Mouse (Mus musculus) brain, embryonic 14.5 days (tissue): ENCODE data around the gene B4galt3. TPM values are rescaled to one million over a fixed set of nuclear protein-coding genes. Genes with fewer than 3 reads are reported as not detected.
"Not testable (repeated sequence)": the region's sequence is repeated elsewhere in the genome, so short reads cannot be mapped to it uniquely, and the experiment has no call there.

ENCODE experiments used
- DNase-seq: peaks from one replicate; pipeline ENCODE4 v3.0.0-alpha.2; 2011; ENCODE audit warnings: low read depth
- CTCF ChIP-seq: fragments of 200-500 bp; IDR thresholded peaks from 2 replicates; pipeline ENCODE4 v1.5.1; 2012; ENCODE audit warnings: inconsistent platforms, mild to moderate bottlenecking, moderate library complexity, borderline replicate concordance; ENCODE audit not compliant: insufficient read depth, insufficient read length; ENCODE audit errors: extremely low read depth
- POLR2A ChIP-seq: fragments of 200-500 bp; IDR thresholded peaks from 2 replicates; pipeline ENCODE4 v1.6.1; 2012; ENCODE audit warnings: mild to moderate bottlenecking, inconsistent platforms, borderline replicate concordance; ENCODE audit not compliant: poor library complexity, insufficient read depth, insufficient read length, severe bottlenecking; ENCODE audit errors: extremely low read depth
- polyA plus RNA-seq: library from polyadenylated mRNA; depleted of rRNA; stranded (reverse); fragments of >200 nt; gene quantifications from 2 replicates; pipeline ENCODE4 v1.2.3, GENCODE M21; 2012

B4galt3 gene
- polyA plus RNA-seq, 1 experiment = 101 TPM

- DNase-seq = no peak
- TF ChIP-seq CTCF = no peak
- no peak for TF ChIP-seq POLR2A
Observed at GRCm38 (mm10) chr1:171232348-171232747, 37.8 kb upstream of the B4galt3 start.

DNA sequence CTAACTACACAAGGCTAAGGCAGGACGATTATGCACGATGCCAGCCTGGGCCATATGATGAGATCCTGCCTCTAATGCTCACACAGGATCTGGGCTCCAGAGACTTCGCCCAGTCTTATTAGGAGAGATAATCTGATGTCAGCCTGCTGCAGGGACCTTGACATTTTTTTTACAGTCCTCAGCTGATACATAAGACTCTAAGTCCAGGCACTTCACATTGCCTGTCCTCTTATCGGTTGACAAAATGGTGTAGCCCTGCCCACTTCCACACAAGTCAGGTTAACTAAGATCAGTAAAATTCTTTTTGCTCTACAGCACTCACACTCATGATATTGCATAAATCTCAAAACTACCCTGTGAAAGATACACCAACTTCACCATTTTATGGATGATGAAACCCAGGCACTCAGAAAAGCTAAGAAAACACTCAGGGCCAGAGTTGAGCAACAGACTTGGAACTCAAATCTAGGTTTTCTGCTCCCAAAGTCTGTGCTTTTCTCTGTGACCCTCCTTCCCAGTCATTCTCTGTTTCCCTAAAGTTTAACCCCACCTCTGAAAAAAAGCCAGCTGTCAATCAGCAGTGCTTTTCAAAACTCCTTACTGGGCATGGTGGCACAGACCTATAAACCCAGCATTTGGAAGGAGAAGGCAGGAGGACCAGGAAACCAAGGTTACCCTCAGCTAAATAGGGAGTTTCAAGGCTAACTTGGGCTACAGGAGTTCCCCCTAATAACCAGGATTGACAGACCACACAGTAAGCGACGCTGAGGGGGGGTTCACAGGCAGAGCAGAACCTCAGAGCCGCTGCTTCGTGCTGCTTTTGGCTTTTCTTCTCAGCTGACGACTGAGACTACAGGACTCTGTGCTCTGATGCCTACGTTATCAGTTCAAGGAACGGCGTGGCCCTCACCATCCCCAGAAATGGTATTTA, 37.1 kb upstream of the B4galt3 start:
- DNase-seq = no peak
- no peak for TF ChIP-seq CTCF
- TF ChIP-seq POLR2A = no peak

GRCm38 (mm10) chr1:171234126-171234525, 36.0 kb upstream of the B4galt3 start, which contains the start of gene Fcer1g:
Gene Fcer1g, minus strand, starts transcription at chr1:171234365.
- no peak for DNase-seq
- TF ChIP-seq POLR2A (no peak), CTCF (no peak)

GRCm38 (mm10) chr1:171234538-171234937, 35.6 kb upstream of the B4galt3 start:
- TF ChIP-seq POLR2A = no peak
- TF ChIP-seq CTCF = no peak

GRCm38 (mm10) chr1:171235791-171236190, 34.3 kb upstream of the B4galt3 start:
- DNase-seq = no peak
- no peak for TF ChIP-seq POLR2A
- no peak for TF ChIP-seq CTCF

More at GRCm38 (mm10) chr1:171234538-171234937, 35.6 kb upstream of the B4galt3 start:
- no peak for DNase-seq

GRCm38 (mm10) chr1:171237438-171237837, 32.7 kb upstream of the B4galt3 start:
- TF ChIP-seq POLR2A = no peak
- no peak for TF ChIP-seq CTCF
- DNase-seq = no peak

DNA sequence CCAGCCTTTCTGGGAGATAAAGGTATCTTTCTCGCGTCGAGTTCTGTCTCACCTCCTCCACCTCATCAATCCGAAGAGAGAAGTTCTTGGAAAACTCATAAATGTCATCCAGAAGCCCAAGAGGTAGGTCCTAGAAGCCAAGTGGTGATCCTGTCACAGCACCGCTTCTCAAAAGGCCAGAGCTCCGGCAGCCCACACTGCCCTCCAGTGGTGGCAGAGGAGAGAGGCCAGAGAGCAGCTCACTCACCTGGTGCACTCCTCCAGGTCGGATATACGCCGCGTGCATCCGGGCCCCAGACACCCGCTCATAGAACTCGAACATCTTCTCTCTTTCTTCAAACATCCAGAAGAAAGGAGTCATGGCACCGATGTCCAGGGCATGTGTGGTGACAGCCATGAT, 31.7 kb upstream of the B4galt3 start:
- DNase-seq = peak; percentile 45
- peak; percentile 84 for TF ChIP-seq CTCF
- TF ChIP-seq POLR2A = no peak

GRCm38 (mm10) chr1:171239992-171240744, 30.0 kb upstream of the B4galt3 start:
- TF ChIP-seq CTCF (no peak), POLR2A (no peak)
- DNase-seq = no peak

DNA sequence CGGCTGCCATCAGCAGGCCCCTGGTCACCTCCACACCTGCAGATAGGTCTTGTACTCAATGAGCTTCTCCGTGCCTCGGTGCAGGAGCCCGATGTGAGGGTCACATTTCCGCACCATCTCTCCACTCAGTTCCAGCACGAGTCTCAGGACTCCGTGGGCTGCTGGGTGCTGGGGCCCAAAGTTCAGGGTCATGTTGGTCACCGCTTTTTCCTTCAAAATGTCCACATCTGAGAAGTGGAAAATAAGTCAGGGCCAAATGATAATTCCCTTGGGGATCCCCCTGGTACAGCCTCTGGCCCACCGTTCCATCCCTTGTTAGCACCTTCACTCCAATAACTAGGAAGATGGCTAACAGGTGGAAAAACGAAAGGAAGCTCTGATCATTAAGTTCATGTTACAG, 29.2 kb upstream of the B4galt3 start:
- TF ChIP-seq CTCF = no peak
- TF ChIP-seq POLR2A = no peak
- no peak for DNase-seq

DNA sequence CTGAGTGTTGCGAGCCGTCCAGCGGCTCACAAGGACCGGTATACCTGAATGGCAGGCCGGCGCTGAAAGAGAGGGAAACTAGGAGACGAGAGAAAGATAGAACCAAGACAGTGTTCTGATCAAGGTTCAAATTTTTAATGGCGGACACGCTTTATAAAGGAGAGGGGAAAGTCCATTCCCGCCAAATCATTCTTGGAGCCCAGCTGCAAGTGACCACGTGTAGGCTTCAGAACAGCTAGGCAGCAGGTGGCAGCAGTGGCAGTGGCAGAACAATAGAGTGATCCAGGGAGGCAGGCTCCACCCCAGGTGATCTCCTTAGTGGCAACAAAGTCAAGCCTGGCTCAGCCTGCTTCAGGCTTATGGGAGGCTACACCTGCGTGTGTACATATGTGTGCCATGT, 28.2 kb upstream of the B4galt3 start:
- DNase-seq = not testable (repeated sequence)

GRCm38 (mm10) chr1:171245353-171245752, 24.8 kb upstream of the B4galt3 start:
- DNase-seq = no peak
- no peak for TF ChIP-seq POLR2A
- TF ChIP-seq CTCF = no peak

GRCm38 (mm10) chr1:171246709-171247452, 23.2 kb upstream of the B4galt3 start:
- TF ChIP-seq POLR2A (peak; percentile 87), CTCF (peak; percentile 92)
- DNase-seq = peak; percentile 100

GRCm38 (mm10) chr1:171247453-171247841, 22.7 kb upstream of the B4galt3 start:
- TF ChIP-seq POLR2A = no peak
- no peak for TF ChIP-seq CTCF
- no peak for DNase-seq
